Mouse (Mus musculus) spleen, adult 2 months (tissue): ENCODE results near the gene Il4ra.

Source experiments
- CTCF ChIP-seq: fragments of 200-500 bp; IDR thresholded peaks from 2 replicates; pipeline ENCODE4 v1.5.1; 2011; ENCODE audit warnings: mild to moderate bottlenecking, inconsistent platforms; ENCODE audit not compliant: insufficient read depth, insufficient read length, insufficient replicate concordance; ENCODE audit errors: extremely low read depth
- POLR2A ChIP-seq: fragments of 200-500 bp; IDR thresholded peaks from 2 replicates; pipeline ENCODE4 v1.6.1; 2011; ENCODE audit warnings: low read depth, low read length, inconsistent platforms

DNA sequence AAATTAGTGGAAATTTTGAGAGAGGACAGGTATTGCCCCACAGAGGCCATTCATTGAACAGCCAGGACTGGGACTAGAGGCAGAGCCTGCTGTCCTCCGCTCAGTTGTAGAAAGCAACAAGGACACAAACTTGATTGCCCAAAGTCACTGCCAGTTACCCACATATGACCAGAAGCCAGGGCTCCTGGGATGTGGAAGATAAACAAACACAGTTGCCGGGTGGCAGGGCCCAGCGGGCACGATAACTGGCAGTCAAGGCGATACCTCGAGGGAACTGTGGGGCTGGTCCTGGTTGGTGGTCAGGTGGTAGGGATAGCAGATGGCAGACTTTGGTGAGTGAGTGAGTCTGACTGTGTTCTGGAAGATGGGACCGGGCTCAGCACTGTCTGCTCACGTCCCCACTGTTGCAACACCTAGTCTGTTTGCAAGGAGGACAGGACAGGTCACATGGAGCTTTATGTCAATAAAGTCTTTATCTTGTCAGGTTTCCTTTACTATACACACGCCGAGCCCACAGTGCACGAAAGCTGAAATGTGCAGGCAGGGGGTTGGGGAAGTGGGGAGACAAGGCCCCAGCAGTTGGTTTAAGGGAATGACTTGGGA is 25.7 kb downstream of the Il4ra start:
- TF ChIP-seq CTCF (no peak), POLR2A (no peak)
